Mouse (Mus musculus): ENCODE results near the gene 6030445D17Rik. TPM values are rescaled to one million over a fixed set of nuclear protein-coding genes. Genes with fewer than 3 reads are reported as not detected.

6030445D17Rik gene
- 0.16 and 0.18 TPM in 2 replicates for polyA plus RNA-seq (2012; rRNA removed)

DNA sequence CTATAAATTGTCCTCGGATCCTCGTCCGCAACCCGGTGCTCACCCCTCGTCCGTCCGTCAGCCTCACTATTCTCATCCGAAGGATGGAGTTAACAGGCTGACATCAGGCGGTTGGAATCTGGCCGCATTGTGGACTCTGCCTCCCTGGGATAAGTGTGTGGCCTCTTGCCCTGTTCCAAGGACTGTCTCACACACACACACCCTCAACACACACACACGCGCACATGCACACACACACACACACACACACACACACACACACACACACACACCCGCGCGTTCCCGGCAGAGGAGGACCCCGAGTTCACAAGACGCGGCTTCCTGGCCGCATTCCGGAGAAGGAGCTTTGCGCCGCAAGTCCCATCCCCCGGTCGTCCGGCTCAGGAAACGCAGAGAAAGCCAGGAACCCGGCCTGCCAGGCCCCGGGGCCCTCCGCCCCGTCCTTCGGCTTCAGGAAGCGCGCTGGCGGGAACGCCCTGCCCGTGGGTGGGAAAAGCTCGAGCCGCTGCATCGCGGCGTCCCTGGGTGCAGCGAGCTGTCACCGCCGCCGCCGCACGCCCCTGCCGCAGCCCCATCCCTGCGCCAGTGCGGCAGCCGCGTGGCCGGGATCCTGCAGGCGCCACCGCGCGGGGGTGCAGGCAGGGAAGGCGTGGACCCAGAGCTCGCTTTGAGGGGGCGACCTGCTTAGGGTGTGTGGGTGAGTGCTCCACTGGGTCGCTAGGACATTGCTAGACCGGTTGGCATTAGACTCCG lies at the start of gene 6030445D17Rik:
Gene 6030445D17Rik, plus strand, starts transcription at position 165 of the 753 bp plus-strand sequence.
- peak; percentile 65 for DNase-seq (ENCODE audit: low read depth)
- TF ChIP-seq POLR2A (IDR thresholded peaks at IDR 0.05; ENCODE audit: borderline replicate concordance, extremely low read depth, insufficient read depth, insufficient read length, poor library complexity, severe bottlenecking) (no peak), CTCF (IDR thresholded peaks at IDR 0.05; ENCODE audit: borderline replicate concordance, extremely low read depth, insufficient read depth, insufficient read length) (no peak)

DNA sequence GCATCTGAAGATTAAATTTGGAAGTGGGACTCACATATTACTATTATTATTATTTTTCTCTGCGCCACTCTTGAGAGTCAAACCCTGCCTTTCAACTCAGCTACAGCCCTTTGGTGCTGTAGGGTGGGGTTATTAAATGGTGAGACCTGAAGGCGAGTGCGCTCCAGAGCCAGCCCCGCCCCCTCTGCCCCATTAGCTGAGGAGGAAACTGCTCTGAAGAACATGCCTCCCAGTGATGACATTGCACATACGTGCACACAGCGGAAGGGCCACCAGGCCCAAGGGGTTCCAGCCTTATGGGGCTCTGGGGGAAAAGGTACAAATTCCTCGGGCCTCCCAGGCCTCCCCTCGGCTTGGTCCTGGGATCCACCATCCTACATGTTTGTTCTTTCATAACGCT lies 46.6 kb upstream of the 6030445D17Rik start:
- DNase-seq (ENCODE audit: low read depth): no peak
- TF ChIP-seq CTCF (IDR thresholded peaks at IDR 0.05; ENCODE audit: borderline replicate concordance, extremely low read depth, insufficient read depth, insufficient read length) (no peak), POLR2A (IDR thresholded peaks at IDR 0.05; ENCODE audit: borderline replicate concordance, extremely low read depth, insufficient read depth, insufficient read length, poor library complexity, severe bottlenecking) (no peak)

DNA sequence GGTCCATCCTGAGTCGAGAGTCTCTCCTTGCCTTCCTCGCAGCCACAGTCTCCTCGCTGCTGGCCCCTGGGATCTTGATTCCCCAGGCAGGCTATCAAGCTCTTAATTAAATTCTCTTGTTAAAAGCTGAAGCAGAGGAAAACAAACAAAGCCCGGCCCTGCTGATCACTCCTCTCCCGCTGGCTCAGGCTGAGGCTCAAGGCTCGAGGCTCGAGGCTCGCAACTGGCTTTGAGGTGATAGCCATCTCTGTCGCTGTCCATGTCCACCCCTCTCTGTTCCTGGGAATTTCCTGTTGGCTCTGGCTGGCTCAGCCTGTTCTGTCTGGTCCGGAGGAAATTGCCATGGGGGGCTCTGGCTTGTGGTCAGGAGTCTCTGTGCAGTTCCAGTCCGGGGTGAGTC lies 43.1 kb upstream of the 6030445D17Rik start:
- TF ChIP-seq POLR2A (IDR thresholded peaks at IDR 0.05; ENCODE audit: borderline replicate concordance, extremely low read depth, insufficient read depth, insufficient read length, poor library complexity, severe bottlenecking): no peak
- TF ChIP-seq CTCF (IDR thresholded peaks at IDR 0.05; ENCODE audit: borderline replicate concordance, extremely low read depth, insufficient read depth, insufficient read length): no peak
- DNase-seq (ENCODE audit: low read depth): peak; percentile 29

DNA sequence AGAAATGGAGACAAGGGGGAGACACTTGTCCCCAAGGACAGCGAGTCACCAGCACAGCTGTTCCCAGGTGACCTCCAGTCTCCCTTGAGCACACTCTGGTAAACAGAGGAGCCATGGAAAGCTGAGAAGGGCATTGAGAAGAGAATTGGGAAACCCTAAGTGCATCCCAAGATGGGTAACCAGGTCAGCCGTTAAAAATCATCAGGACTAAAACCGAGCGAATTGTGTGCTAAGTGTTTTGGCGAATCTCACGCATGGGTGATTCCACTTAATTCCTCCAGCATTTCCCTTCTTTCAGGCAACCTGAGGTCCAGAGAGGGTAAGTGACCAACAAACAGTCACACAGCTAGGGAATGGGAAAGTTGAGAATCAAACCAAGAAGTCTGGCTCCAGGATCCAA lies 42.7 kb upstream of the 6030445D17Rik start:
- no peak for DNase-seq (ENCODE audit: low read depth)
- no peak for TF ChIP-seq CTCF (IDR thresholded peaks at IDR 0.05; ENCODE audit: borderline replicate concordance, extremely low read depth, insufficient read depth, insufficient read length)
- TF ChIP-seq POLR2A (IDR thresholded peaks at IDR 0.05; ENCODE audit: borderline replicate concordance, extremely low read depth, insufficient read depth, insufficient read length, poor library complexity, severe bottlenecking): no peak

DNA sequence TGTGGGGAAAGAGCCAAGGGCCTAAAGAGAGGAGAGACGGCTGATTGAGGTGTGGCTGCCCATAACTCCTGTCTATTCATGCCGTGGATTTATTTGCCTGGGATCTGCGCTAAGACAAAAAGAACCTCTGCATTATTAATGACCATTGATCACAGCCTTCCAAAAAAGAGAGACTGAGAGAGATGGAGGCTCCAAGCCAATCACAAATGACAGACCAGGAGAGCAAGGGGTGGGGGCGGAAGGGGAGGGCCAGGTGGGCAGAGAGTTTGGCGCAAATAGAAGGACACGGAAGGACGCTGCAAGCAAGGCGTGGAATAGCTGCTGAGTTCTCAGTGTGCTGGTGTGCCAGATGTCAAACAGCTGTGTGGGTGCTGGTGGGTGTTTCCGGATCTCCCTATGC lies 38.8 kb upstream of the 6030445D17Rik start, which contains the start of gene Htr1d:
Gene Htr1d, plus strand, starts transcription at position 301 of the 400 bp plus-strand sequence.
- DNase-seq (ENCODE audit: low read depth): no peak
- TF ChIP-seq POLR2A (IDR thresholded peaks at IDR 0.05; ENCODE audit: borderline replicate concordance, extremely low read depth, insufficient read depth, insufficient read length, poor library complexity, severe bottlenecking): no peak
- no peak for TF ChIP-seq CTCF (IDR thresholded peaks at IDR 0.05; ENCODE audit: borderline replicate concordance, extremely low read depth, insufficient read depth, insufficient read length)

DNA sequence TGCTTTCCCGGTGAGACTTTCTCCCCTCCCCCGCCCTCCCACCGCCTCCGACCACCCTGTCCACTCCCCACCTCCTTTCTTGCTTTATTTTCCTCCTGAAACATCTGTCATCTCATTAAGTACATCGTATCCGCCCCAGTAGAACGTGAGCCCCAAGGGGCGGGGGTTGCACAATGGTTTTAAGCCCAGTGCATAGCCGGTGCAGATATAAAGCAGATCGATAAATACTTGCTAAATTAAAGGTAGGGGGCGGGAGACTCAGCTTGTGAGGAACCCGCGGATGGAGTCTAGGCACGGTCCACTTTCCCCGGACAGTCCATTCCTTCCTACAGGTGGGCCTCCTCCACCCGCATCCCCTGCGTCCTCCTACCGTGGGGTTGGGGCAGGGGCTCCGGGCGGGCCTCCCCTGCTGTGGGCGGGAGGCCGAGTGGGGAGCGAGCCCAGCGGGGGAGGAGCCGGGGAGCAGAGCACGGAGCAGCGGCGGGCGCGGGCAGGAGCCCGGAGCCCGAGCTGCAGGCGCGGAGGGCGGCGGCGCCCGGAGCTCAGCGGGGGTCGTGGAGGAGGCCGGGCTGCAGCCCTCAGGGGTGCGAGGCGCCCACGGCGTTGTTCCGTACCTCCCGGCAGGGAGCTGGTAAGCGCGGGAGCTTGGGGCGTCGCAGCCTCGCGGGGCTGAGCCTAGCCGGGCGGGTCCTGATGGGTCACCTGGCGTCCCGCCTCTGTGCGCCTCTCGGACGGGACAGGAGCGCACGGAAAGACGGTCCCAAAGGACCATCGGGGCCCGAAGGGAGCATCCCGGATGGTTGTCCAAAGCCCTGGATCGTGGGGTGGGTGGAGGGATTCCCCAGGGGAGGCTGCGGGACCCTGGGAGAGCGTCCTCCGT lies 37.7 kb upstream of the 6030445D17Rik start:
- TF ChIP-seq CTCF (IDR thresholded peaks at IDR 0.05; ENCODE audit: borderline replicate concordance, extremely low read depth, insufficient read depth, insufficient read length) (no peak), POLR2A (IDR thresholded peaks at IDR 0.05; ENCODE audit: borderline replicate concordance, extremely low read depth, insufficient read depth, insufficient read length, poor library complexity, severe bottlenecking) (no peak)

DNA sequence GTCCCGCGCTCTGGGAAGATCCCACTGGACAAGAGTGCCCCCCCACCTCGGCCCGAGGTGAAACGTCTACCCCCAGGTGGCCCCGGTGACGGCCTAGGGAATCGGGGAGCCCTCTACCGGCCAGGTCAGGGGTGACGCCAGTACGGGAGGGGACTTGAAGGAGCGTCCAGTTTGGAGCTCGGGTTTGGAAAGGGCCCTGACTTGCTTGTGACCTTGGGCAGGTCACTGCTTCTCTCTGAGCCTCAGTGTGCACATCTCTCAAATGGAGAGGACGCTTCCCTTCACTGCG lies 37.1 kb upstream of the 6030445D17Rik start:
- no peak for DNase-seq (ENCODE audit: low read depth)
- no peak for TF ChIP-seq POLR2A (IDR thresholded peaks at IDR 0.05; ENCODE audit: borderline replicate concordance, extremely low read depth, insufficient read depth, insufficient read length, poor library complexity, severe bottlenecking)
- peak; percentile 43; the same call in 1 of the 2 replicates for TF ChIP-seq CTCF (IDR thresholded peaks at IDR 0.05; ENCODE audit: borderline replicate concordance, extremely low read depth, insufficient read depth, insufficient read length)

More for the DNA sequence above, 37.7 kb upstream of the 6030445D17Rik start:
- DNase-seq (ENCODE audit: low read depth): no peak

DNA sequence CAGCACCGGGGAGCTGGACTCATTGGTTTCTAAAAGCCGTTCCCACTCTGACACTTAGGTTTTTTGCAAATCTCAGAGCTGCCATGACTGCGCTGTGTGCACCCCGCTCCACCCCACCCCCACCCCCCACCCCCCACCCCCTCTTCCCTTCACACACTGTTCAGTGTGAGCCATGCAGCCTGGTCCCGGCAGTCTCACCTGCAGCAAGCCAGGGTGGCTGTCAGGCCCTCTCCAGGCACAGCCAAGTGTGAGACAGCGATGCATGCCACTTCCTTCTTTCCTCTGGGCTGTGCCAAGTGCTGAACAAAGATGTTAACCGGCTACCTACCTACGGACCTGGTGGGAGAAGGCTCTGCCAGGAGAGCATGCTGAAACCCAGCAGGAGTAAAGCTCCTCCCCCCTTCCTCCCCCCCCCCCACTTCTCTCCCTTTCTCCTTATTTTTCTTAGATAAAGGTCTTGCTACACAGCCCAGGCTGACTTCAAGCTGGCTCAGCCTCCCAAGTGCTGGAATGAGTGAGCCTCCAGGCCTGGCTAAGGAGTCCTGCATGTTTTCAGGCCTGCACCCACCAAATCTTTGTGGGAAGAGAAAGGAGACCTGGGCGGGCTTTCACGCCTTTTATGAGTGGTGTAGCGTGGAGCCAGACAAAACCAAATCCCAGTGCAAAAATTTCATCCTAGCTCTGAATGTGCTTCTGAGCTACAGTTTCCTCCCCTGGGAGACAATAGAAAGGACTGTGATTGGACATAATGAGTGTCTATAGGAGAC lies 31.3 kb upstream of the 6030445D17Rik start:
- DNase-seq (ENCODE audit: low read depth): peak; percentile 47
- no peak for TF ChIP-seq CTCF (IDR thresholded peaks at IDR 0.05; ENCODE audit: borderline replicate concordance, extremely low read depth, insufficient read depth, insufficient read length)
- no peak for TF ChIP-seq POLR2A (IDR thresholded peaks at IDR 0.05; ENCODE audit: borderline replicate concordance, extremely low read depth, insufficient read depth, insufficient read length, poor library complexity, severe bottlenecking)

DNA sequence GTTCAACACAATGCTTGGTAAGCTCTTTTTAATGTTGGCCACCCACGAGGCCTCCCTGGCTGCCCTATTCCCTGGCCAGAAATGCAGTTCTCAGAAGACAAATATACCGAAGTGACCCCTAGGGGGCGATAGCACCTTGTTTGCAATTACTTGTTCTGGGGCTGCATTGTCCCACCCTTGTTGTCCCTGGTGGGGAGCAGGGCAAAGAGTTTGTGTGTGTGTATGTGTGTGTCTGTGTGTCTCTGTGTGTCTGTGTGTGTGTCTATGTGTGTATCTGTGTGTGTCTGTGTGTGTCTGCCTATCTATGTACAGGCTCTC lies 30.7 kb upstream of the 6030445D17Rik start:
- DNase-seq (ENCODE audit: low read depth): peak; percentile 81
- TF ChIP-seq CTCF (IDR thresholded peaks at IDR 0.05; ENCODE audit: borderline replicate concordance, extremely low read depth, insufficient read depth, insufficient read length) (peak; percentile 74), POLR2A (IDR thresholded peaks at IDR 0.05; ENCODE audit: borderline replicate concordance, extremely low read depth, insufficient read depth, insufficient read length, poor library complexity, severe bottlenecking) (no peak)

DNA sequence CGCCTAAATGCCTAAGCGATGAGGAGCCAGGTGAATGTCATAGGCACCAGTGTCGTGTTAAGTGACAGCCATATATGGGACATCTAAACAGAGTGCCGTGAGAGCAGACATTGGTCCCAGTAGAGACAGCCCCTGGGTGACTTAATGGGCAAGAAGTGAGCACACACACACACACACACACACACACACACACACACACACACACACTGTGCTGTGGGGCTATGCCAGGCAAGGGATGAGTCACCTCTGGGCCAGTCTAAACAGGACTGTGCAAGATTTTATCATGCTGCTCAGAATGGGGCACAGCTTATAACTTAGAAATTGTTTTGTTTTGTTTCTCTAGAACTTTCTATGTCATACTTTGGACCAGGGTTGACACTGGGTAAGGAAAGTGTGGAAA lies 28.0 kb upstream of the 6030445D17Rik start:
- no peak for TF ChIP-seq POLR2A (IDR thresholded peaks at IDR 0.05; ENCODE audit: borderline replicate concordance, extremely low read depth, insufficient read depth, insufficient read length, poor library complexity, severe bottlenecking)
- TF ChIP-seq CTCF (IDR thresholded peaks at IDR 0.05; ENCODE audit: borderline replicate concordance, extremely low read depth, insufficient read depth, insufficient read length): no peak
- no peak for DNase-seq (ENCODE audit: low read depth)

DNA sequence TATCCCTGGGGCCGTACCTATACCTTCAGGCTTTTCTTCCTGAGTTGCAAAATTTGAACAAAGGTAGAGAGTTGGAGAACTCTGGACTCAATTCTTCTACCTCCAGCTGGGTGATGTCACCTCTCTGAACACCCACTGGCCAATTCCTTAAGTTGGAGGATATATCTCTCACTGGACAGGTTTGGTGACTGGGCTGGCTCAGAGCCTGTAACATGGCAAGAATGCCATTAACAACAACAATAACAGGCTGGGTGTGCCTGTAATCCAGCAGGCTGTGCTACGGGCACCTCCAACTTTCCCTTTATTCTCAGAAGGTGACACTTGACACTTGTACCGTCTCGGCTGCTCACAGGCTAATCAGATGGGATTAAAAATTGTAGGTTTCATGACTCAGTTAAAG lies 22.9 kb upstream of the 6030445D17Rik start:
- TF ChIP-seq POLR2A (IDR thresholded peaks at IDR 0.05; ENCODE audit: borderline replicate concordance, extremely low read depth, insufficient read depth, insufficient read length, poor library complexity, severe bottlenecking) (no peak), CTCF (IDR thresholded peaks at IDR 0.05; ENCODE audit: borderline replicate concordance, extremely low read depth, insufficient read depth, insufficient read length) (no peak)
- no peak for DNase-seq (ENCODE audit: low read depth)
